Mouse (Mus musculus): ENCODE measurements around the gene Speg.

- TF ChIP-seq EP300 (IDR thresholded peaks at IDR 0.05; ENCODE audit: insufficient read depth, low read depth, low read length) (no peak), CTCF (IDR thresholded peaks at IDR 0.05) (no peak)
Measured at GRCm38 (mm10) chr1:75480735-75481134, 105.6 kb downstream of the Speg start.
